Mouse (Mus musculus) lung, postnatal 14 days (tissue): ENCODE measurements at regions not wholly inside any gene's neighbourhood (a gene's known extent, or its start where the extent isn't known, plus 50 kb on each side); places are given as distances from the start of the nearest gene placed in this dataset.

Experiments
- DNase-seq: peaks from one replicate; pipeline ENCODE4 v3.0.0; 2021

- DNase-seq = peak; percentile 67
These were observed 143.4 kb upstream of the F930015N05Rik start for GRCm38 (mm10) chr11:64579826-64580225.

- no peak for DNase-seq
These were observed 149.6 kb upstream of the F930015N05Rik start for GRCm38 (mm10) chr11:64586056-64586455.

- DNase-seq = no peak
These were observed 150.7 kb upstream of the F930015N05Rik start for GRCm38 (mm10) chr11:64587034-64587710.

- DNase-seq = no peak
These were observed 151.5 kb upstream of the F930015N05Rik start for GRCm38 (mm10) chr11:64587751-64588600.

- no peak for DNase-seq
These were observed 152.1 kb upstream of the F930015N05Rik start for GRCm38 (mm10) chr11:64588601-64588989.

GRCm38 (mm10) chr11:64589026-64589425 is 152.6 kb upstream of the F930015N05Rik start:
- DNase-seq = no peak

- DNase-seq = no peak
These were observed 153.6 kb upstream of the F930015N05Rik start for GRCm38 (mm10) chr11:64590091-64590490.

- no peak for DNase-seq
These were observed 155.8 kb upstream of the F930015N05Rik start for GRCm38 (mm10) chr11:64592253-64592652.

GRCm38 (mm10) chr11:64597305-64597704 is 160.9 kb upstream of the F930015N05Rik start:
- no peak for DNase-seq

- DNase-seq = peak; percentile 88
These were observed 162.7 kb upstream of the F930015N05Rik start for GRCm38 (mm10) chr11:64599178-64599577.

- DNase-seq = peak; percentile 79
These were observed 164.0 kb upstream of the F930015N05Rik start for GRCm38 (mm10) chr11:64600201-64601102.

GRCm38 (mm10) chr11:64609043-64609442 is 172.6 kb upstream of the F930015N05Rik start:
- DNase-seq = no peak

- no peak for DNase-seq
These were observed 174.3 kb upstream of the F930015N05Rik start for GRCm38 (mm10) chr11:64610724-64611123.

GRCm38 (mm10) chr11:64615140-64615539 is 178.7 kb upstream of the F930015N05Rik start:
- DNase-seq = no peak

GRCm38 (mm10) chr11:64618631-64619385 is 182.4 kb upstream of the F930015N05Rik start:
- peak; percentile 17 for DNase-seq

GRCm38 (mm10) chr11:64627180-64627579 is 190.7 kb upstream of the F930015N05Rik start:
- peak; percentile 29 for DNase-seq

GRCm38 (mm10) chr11:64640947-64641346 is 204.5 kb upstream of the F930015N05Rik start:
- DNase-seq = no peak

- DNase-seq = no peak
These were observed 206.7 kb upstream of the F930015N05Rik start for GRCm38 (mm10) chr11:64643171-64643570.

- DNase-seq = no peak
These were observed 211.5 kb upstream of the F930015N05Rik start for GRCm38 (mm10) chr11:64647938-64648337.

- peak; percentile 30 for DNase-seq
These were observed 214.3 kb upstream of the F930015N05Rik start for GRCm38 (mm10) chr11:64650571-64651282.

GRCm38 (mm10) chr11:64652811-64653210 is 216.4 kb upstream of the F930015N05Rik start:
- no peak for DNase-seq

GRCm38 (mm10) chr11:64655162-64655561 is 218.7 kb upstream of the F930015N05Rik start:
- DNase-seq = no peak
